Mouse (Mus musculus) CH12.LX (cell line): Measurements from ENCODE around the gene Hpn. TPM values are rescaled to one million over a fixed set of nuclear protein-coding genes. Genes with fewer than 3 reads are reported as not detected.

ENCODE experiments used
- DNase-seq: peaks from one replicate; pipeline ENCODE4 v3.0.0-alpha.2; 2013; ENCODE audit errors: extremely low read depth
- H3K27ac ChIP-seq: 2 replicates; pipeline ENCODE4 v1.5.1; 2012; ENCODE audit warnings: low read depth, mild to moderate bottlenecking, control low read depth, moderate library complexity; ENCODE audit not compliant: insufficient read depth
- H3K27me3 ChIP-seq: replicated peaks from 2 replicates; pipeline ENCODE3; 2012; ENCODE audit warnings: inconsistent platforms
- H3K36me3 ChIP-seq, 2 experiments: replicated peaks in 1 of 2; 2 replicates each; pipeline versions ENCODE3 to v1.6.1; 2012; ENCODE audit warnings: inconsistent platforms in 1 of 2, low read length in 1 of 2, mild to moderate bottlenecking in 1 of 2, mixed read lengths in 1 of 2, moderate library complexity in 1 of 2; ENCODE audit not compliant: control insufficient read depth in 1 of 2, insufficient read depth in 1 of 2
- H3K4me1 ChIP-seq, 2 experiments: 2 replicates each; pipeline ENCODE4 v1.6.1; 2012; ENCODE audit warnings: inconsistent platforms in 1 of 2, moderate library complexity in 1 of 2; ENCODE audit not compliant: insufficient read depth in 2 of 2, control insufficient read depth in 1 of 2
- H3K4me2 ChIP-seq: 2 replicates; pipeline ENCODE4 v1.6.1; 2012; ENCODE audit warnings: low read depth, mild to moderate bottlenecking, control low read depth; ENCODE audit not compliant: poor library complexity, insufficient read depth, severe bottlenecking
- H3K4me3 ChIP-seq, 3 experiments: fragments of 150-350 bp in 1 of 3; sonication (generic) in 1 of 3; replicated peaks in 1 of 3; 2 replicates each; pipeline versions ENCODE3 to v1.5.1; 2011 to 2012; ENCODE audit warnings: low read depth in 2 of 3, low read length in 2 of 3, mild to moderate bottlenecking in 2 of 3, moderate library complexity in 2 of 3, control low read depth in 1 of 3, improper control_type of control experiment in 1 of 3, inconsistent platforms in 1 of 3, mixed read lengths in 1 of 3; ENCODE audit not compliant: poor library complexity in 1 of 3
- H3K79me2 ChIP-seq: replicated peaks from 2 replicates; pipeline ENCODE4 v1.6.1; 2012; ENCODE audit warnings: mild to moderate bottlenecking, moderate library complexity; ENCODE audit not compliant: control insufficient read depth, poor library complexity, insufficient read depth, severe bottlenecking; ENCODE audit errors: extremely low read depth
- H3K9ac ChIP-seq: 2 replicates; pipeline ENCODE4 v1.6.1; 2012; ENCODE audit warnings: low read depth, mild to moderate bottlenecking, control low read depth, moderate library complexity; ENCODE audit not compliant: insufficient read depth
- H3K9me3 ChIP-seq: replicated peaks from 2 replicates; pipeline ENCODE3; 2012; ENCODE audit warnings: low read length, inconsistent platforms, mixed read lengths
- CHD2 ChIP-seq: IDR thresholded peaks from 2 replicates; pipeline ENCODE4 v1.6.1; 2011; ENCODE audit warnings: low read length, improper control_type of control experiment
- CTCF ChIP-seq, 2 experiments: IDR thresholded peaks in 1 of 2; conservative IDR thresholded peaks in 1 of 2; 2 replicates each; pipeline ENCODE4 v1.5.1; 2011 to 2012; ENCODE audit warnings: low read depth in 2 of 2, low read length in 2 of 2, improper control_type of control experiment in 1 of 2, inconsistent platforms in 1 of 2, mild to moderate bottlenecking in 1 of 2, moderate library complexity in 1 of 2
- E2F4 ChIP-seq: IDR thresholded peaks from 2 replicates; pipeline ENCODE4 v1.6.1; 2011; ENCODE audit warnings: low read depth, low read length, improper control_type of control experiment; ENCODE audit not compliant: insufficient replicate concordance
- GABPA ChIP-seq: IDR thresholded peaks from 2 replicates; pipeline ENCODE4 v1.6.1; 2012; ENCODE audit warnings: low read depth, low read length, improper control_type of control experiment, inconsistent platforms; ENCODE audit not compliant: insufficient replicate concordance
- IRF4 ChIP-seq: IDR thresholded peaks from 2 replicates; pipeline ENCODE4 v1.6.1; 2014; ENCODE audit warnings: low read depth, mild to moderate bottlenecking, inconsistent platforms, low read length, improper control_type of control experiment
- JUN ChIP-seq: IDR thresholded peaks from 2 replicates; pipeline ENCODE4 v1.6.1; 2011; ENCODE audit warnings: low read depth, mild to moderate bottlenecking, low read length, improper control_type of control experiment, moderate library complexity; ENCODE audit not compliant: insufficient read depth
- MEF2A ChIP-seq: IDR thresholded peaks from 2 replicates; pipeline ENCODE4 v1.6.1; 2014; ENCODE audit warnings: low read depth, mild to moderate bottlenecking, inconsistent platforms, low read length, improper control_type of control experiment, borderline replicate concordance
- MYC ChIP-seq: IDR thresholded peaks from 2 replicates; pipeline ENCODE4 v1.6.1; 2011; ENCODE audit warnings: low read depth, mild to moderate bottlenecking, improper control_type of control experiment, low read length
- NRF1 ChIP-seq: IDR thresholded peaks from 2 replicates; pipeline ENCODE4 v1.6.1; 2014; ENCODE audit warnings: low read depth, mild to moderate bottlenecking, inconsistent platforms, low read length, improper control_type of control experiment, moderate library complexity
- PAX5 ChIP-seq: IDR thresholded peaks from 2 replicates; pipeline ENCODE4 v1.6.1; 2012; ENCODE audit warnings: low read length, inconsistent platforms, mixed read lengths
- POLR2AphosphoS2 ChIP-seq: IDR thresholded peaks from 2 replicates; pipeline ENCODE4 v1.6.1; 2011; ENCODE audit warnings: low read depth, low read length, improper control_type of control experiment
- SIN3A ChIP-seq: IDR thresholded peaks from 2 replicates; pipeline ENCODE4 v1.6.1; 2012; ENCODE audit warnings: low read length, improper control_type of control experiment, inconsistent platforms
- SMC3 ChIP-seq: IDR thresholded peaks from 2 replicates; pipeline ENCODE4 v1.6.1; 2011; ENCODE audit warnings: low read depth, low read length, improper control_type of control experiment
- TBP ChIP-seq: conservative IDR thresholded peaks from 2 replicates; pipeline ENCODE4 v1.6.1; 2011; ENCODE audit warnings: low read depth, low read length, improper control_type of control experiment
- TCF12 ChIP-seq: IDR thresholded peaks from 2 replicates; pipeline ENCODE4 v1.6.1; 2014; ENCODE audit warnings: low read depth, mild to moderate bottlenecking, inconsistent platforms, low read length, improper control_type of control experiment
- UBTF ChIP-seq: IDR thresholded peaks from 2 replicates; pipeline ENCODE4 v1.6.1; 2012; ENCODE audit warnings: low read depth, mild to moderate bottlenecking, inconsistent platforms, low read length, improper control_type of control experiment, moderate library complexity
- USF2 ChIP-seq: conservative IDR thresholded peaks from 2 replicates; pipeline ENCODE4 v1.6.1; 2011; ENCODE audit warnings: low read depth, low read length, improper control_type of control experiment
- ZC3H11A ChIP-seq: IDR thresholded peaks from 2 replicates; pipeline ENCODE4 v1.6.1; 2012; ENCODE audit warnings: low read depth, mild to moderate bottlenecking, inconsistent platforms, low read length, improper control_type of control experiment
- ZKSCAN1 ChIP-seq: IDR thresholded peaks from 2 replicates; pipeline ENCODE4 v1.6.1; 2012; ENCODE audit warnings: low read depth, inconsistent platforms, low read length, improper control_type of control experiment, borderline replicate concordance
- ZNF384 ChIP-seq: IDR thresholded peaks from 2 replicates; pipeline ENCODE4 v1.6.1; 2012; ENCODE audit warnings: low read depth, low read length, improper control_type of control experiment, inconsistent platforms
- dilution Hi-C: fragments of 300-500 bp; cut with MboI; formaldehyde crosslinking; loops from 2 replicates; pipeline ENCODE4 v1.14.3; 2020; ENCODE audit warnings: low sequenced_read_pairs; ENCODE audit not compliant: extremely low pct_unique_long_range_greater_than_20kb, extremely low pct_ligation_motif_present
- in situ Hi-C: fragments of 300-500 bp; cut with MboI; formaldehyde crosslinking; loops from 3 replicates; pipeline ENCODE4 v1.14.3; 2019; ENCODE audit warnings: low sequenced_read_pairs, low pct_ligation_motif_present, low pct_unique_long_range_greater_than_20kb, mixed read lengths
- polyA plus RNA-seq: library from polyadenylated mRNA; unstranded; fragments of >175 nt; gene quantifications from 2 replicates; pipeline ENCODE4 v1.2.1, GENCODE M21; 2012; ENCODE audit warnings: low read depth; ENCODE audit not compliant: insufficient read length
- total RNA-seq, 2 experiments: library from RNA; depleted of rRNA; stranded (reverse); fragments of 300-350 nt in 1 of 2; fragments of >200 nt in 1 of 2; gene quantifications; 2 replicates each; pipeline ENCODE4 v1.2.3; 2012 to 2014

Hpn gene
- total and polyA plus RNA-seq, 3 experiments = 3.0 to 16.7 (median 8.7) TPM

- Histone ChIP-seq H3K27me3 (peaks cover 39% of the 10 kb centered on the region), H3K79me2 (no peaks in the 10 kb centered on the region), H3K9me3 (peaks cover 4% of the 10 kb centered on the region), H3K27ac (no peak overlapping the region), H3K4me1 (no peaks in the 10 kb centered on the region), H3K36me3 (no peaks in the 10 kb centered on the region), H3K4me3 (no peak overlapping the region), H3K4me2 (no peak overlapping the region), H3K9ac (no peak overlapping the region)
- TF ChIP-seq CHD2 (no peak), GABPA (no peak), POLR2AphosphoS2 (no peak), CTCF (conservative IDR thresholded peaks at IDR 0.05 in 1 of 2, IDR thresholded peaks at IDR 0.05 in 1 of 2; ENCODE audit: low read depth in 2 of 2, low read length in 2 of 2) (no peak), JUN (no peak), E2F4 (no peak), PAX5 (no peak), IRF4 (no peak), NRF1 (no peak), USF2 (no peak), TCF12 (no peak), SIN3A (no peak), ZKSCAN1 (no peak), SMC3 (no peak), MEF2A (no peak), ZC3H11A (no peak), ZNF384 (no peak), MYC (no peak)
- dilution Hi-C loops = no loop called here
- in situ Hi-C loops = no loop called here
- no peak for DNase-seq
Observed at GRCm38 (mm10) chr7:31074061-31074712, 40.9 kb downstream of the Hpn start.

DNA sequence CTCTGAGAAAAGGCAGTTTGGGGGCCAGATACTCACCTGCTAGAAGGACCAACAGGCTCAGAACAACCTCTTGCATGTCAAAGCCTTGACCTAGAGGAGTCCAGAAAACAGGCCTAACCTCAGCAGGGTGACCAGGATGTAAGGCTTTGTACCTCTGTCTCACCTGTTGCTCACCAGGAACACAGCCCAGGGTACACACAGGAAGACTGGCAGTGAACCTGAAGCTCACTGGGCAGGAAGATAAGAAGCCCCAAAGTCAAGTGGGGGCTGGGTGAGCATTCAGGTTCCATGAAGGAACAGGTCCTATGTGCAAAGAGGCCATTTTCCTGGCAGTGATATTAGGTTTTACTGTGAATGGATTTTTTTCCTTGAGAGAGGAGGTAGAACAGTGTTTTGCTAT lies 41.5 kb downstream of the Hpn start:
- in situ Hi-C loops = no loop called here

More for the DNA sequence above, 41.5 kb downstream of the Hpn start:
- dilution Hi-C loops = no loop called here
- DNase-seq = no peak
- peaks cover 45% of the 10 kb centered on the region for H3K27me3 ChIP-seq
- no peaks in the 10 kb centered on the region for H3K4me1 ChIP-seq
- TF ChIP-seq TBP (no peak), UBTF (no peak)
- H3K79me2 ChIP-seq = no peaks in the 10 kb centered on the region
- H3K27ac ChIP-seq = no peak overlapping the region
- no peak overlapping the region for H3K4me3 ChIP-seq
- H3K9me3 ChIP-seq = peaks cover 4% of the 10 kb centered on the region
- no peak overlapping the region for H3K9ac ChIP-seq
- H3K4me2 ChIP-seq = no peak overlapping the region
- H3K36me3 ChIP-seq = no peaks in the 10 kb centered on the region
